Mouse (Mus musculus) liver, embryonic 11.5 days (tissue): ENCODE measurements around the gene Bglap. TPM values are rescaled to one million over a fixed set of nuclear protein-coding genes. Genes with fewer than 3 reads are reported as not detected.
A peak's percentile ranks its signal among the peaks of the same experiment; 100 is the strongest.
"Not testable (repeated sequence)": the region's sequence is repeated elsewhere in the genome, so short reads cannot be mapped to it uniquely, and the experiment has no call there.

ENCODE experiments used
- ATAC-seq: fragments of 200-750 bp; cut with Nextera tagmentation; replicated peaks from 2 replicates; pipeline ENCODE4 v1.8.0; 2017; ENCODE audit warnings: moderate number of reproducible peaks, mild to moderate bottlenecking, moderate TSS enrichment, moderate library complexity; ENCODE audit not compliant: low FRiP score
- DNase-seq: peaks from one replicate; pipeline ENCODE4 v3.0.0-alpha.2; 2017; ENCODE audit warnings: low spot score
- H3K27ac ChIP-seq: fragments of 300-500 bp; sonication (generic); 2 replicates; pipeline ENCODE4 v1.5.1; 2014; ENCODE audit warnings: mild to moderate bottlenecking, low read depth, low read length, control low read depth
- H3K27me3 ChIP-seq: fragments of 300-500 bp; sonication (generic); replicated peaks from 2 replicates; pipeline ENCODE4 v1.6.1; 2014; ENCODE audit warnings: low read length, mixed read lengths; ENCODE audit not compliant: control insufficient read depth, insufficient read depth
- H3K36me3 ChIP-seq: fragments of 300-500 bp; sonication (generic); 2 replicates; pipeline ENCODE4 v1.6.1; 2014; ENCODE audit warnings: mild to moderate bottlenecking, low read length, moderate library complexity, mixed read lengths; ENCODE audit not compliant: control insufficient read depth, insufficient read depth
- H3K4me1 ChIP-seq: fragments of 300-500 bp; sonication (generic); replicated peaks from 2 replicates; pipeline ENCODE4 v1.6.1; 2014; ENCODE audit warnings: low read length, mixed read lengths; ENCODE audit not compliant: control insufficient read depth, insufficient read depth
- H3K4me2 ChIP-seq: fragments of 300-500 bp; sonication (generic); 2 replicates; pipeline ENCODE4 v1.6.1; 2014; ENCODE audit warnings: mild to moderate bottlenecking, control low read depth, moderate library complexity
- H3K4me3 ChIP-seq: fragments of 300-500 bp; sonication (generic); 2 replicates; pipeline ENCODE4 v1.5.1; 2014; ENCODE audit warnings: low read depth, low read length, control low read depth
- H3K9ac ChIP-seq: fragments of 300-500 bp; sonication (generic); 2 replicates; pipeline ENCODE4 v1.6.1; 2014; ENCODE audit warnings: low read depth, low read length, control low read depth
- H3K9me3 ChIP-seq: fragments of 300-500 bp; sonication (generic); 2 replicates; pipeline ENCODE4 v1.6.1; 2016; ENCODE audit warnings: low read length, inconsistent platforms, mixed read lengths; ENCODE audit not compliant: control insufficient read depth
- WGBS: fragments of 180-500 bp; shearing (Covaris S2); extraction: QIAGEN DNeasy Blood & Tissue Kit; methylation state at CpG from one replicate; pipeline ENCODE4 v1.1.7; 2014; 5-methylcytosine and 5-hydroxymethylcytosine counted together
- polyA plus RNA-seq: library from polyadenylated mRNA; unstranded; fragments of >200 nt; fragmentation: Nextera tagmentation; extraction: Ambion mirVana; gene quantifications from 2 replicates; pipeline ENCODE4 v1.2.1, GENCODE M21; 2014

Bglap gene
- polyA plus RNA-seq: not detected in 2 replicates

DNA sequence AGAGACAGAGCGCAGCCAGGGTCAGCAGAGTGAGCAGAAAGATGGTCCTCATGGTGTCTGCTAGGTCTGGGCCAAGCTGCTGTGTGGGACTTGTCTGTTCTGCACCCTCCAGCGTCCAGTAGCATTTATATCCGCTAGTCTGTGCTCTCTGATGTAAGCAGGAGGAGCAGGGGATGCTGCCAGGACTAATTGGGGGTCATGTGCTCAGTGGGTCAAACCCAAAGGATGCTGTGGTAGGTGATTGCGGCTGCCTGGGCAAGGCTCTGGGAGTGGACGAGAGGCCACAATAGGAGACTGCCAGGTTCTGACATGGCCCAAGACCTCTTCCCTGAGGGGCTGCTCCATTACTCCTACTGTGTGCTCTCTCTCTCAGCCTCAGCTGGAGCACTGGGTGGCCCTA lies at the start of gene Bglap:
TSS of gene Bglap (minus strand) at position 101 of the 400 bp plus-strand sequence.
- no peak for DNase-seq
- no peak within 1 kb of the TSS for H3K9ac ChIP-seq

DNA sequence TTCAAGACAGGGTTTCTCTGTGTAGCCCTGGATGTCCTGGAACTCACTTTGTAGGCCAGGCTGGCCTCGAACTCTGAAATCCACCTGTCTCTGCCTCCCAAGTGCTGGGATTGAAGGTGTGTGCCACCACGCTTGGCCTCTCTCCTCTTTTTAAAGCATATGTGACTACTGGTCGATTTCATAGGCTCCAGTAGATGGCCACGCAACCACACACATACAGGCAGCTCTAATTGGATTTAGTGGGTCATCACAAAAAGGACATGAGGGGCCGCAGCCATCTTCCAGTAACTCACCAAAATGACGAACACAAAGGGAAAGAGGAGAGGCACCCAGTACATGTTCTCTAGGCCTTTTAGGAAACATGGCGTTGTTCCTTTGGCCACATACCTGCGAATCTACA lies 44.4 kb upstream of the Bglap start:
- not testable (repeated sequence) for H3K4me2 ChIP-seq, H3K4me1 ChIP-seq, ATAC-seq, H3K9me3 ChIP-seq, DNase-seq, H3K36me3 ChIP-seq, H3K27ac ChIP-seq, H3K27me3 ChIP-seq, H3K4me3 ChIP-seq, H3K9ac ChIP-seq
- 67% methylated on average over 8 of the region's 8 CpGs for WGBS

More for the DNA sequence above, at the start of gene Bglap:
- H3K4me2 ChIP-seq: no peak within 1 kb of the TSS
- no peaks in the 10 kb centered on the region for H3K9me3 ChIP-seq
- no peak within 1 kb of the TSS for H3K27ac ChIP-seq
- no peaks in the 10 kb centered on the region for H3K36me3 ChIP-seq
- no peak within 1 kb of the TSS for H3K4me3 ChIP-seq
- H3K27me3 ChIP-seq: no peaks in the 10 kb centered on the region
- H3K4me1 ChIP-seq: no peaks in the 10 kb centered on the region
- 77% methylated on average over 5 of the region's 5 CpGs for WGBS
- no peak for ATAC-seq

DNA sequence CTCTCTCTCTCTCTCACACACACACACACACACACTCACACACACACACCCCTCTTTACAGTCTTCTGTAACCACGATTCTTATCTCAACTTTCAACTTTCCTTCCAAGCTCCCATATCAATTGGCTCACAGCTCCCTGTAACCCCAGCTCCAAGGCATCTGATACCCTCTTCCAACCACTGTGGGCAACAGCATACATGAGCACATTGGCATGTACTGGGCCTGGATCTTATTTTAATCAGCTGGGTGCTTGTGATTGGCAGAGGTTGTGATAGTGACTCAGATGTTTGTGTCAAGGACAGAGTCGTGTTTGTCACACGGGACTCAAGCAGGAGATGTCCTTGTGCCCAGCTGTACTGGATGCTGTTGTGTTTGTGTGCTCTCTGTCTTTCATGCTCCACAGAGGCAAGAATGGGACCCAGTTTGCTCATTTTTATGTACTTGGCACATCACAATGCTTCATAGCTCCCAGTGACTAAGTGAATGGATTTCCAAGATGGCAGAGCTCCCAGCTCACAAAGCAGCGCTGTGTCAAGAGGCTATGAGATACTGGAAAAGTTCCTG lies 43.2 kb upstream of the Bglap start:
- Histone ChIP-seq H3K4me2 (no peak overlapping the region), H3K4me1 (peaks cover 12% of the 10 kb centered on the region), H3K27ac (no peak overlapping the region), H3K27me3 (no peaks in the 10 kb centered on the region), H3K36me3 (no peaks in the 10 kb centered on the region), H3K9ac (no peak overlapping the region), H3K9me3 (no peaks in the 10 kb centered on the region), H3K4me3 (no peak overlapping the region)
- ATAC-seq: no peak
- no peak for DNase-seq
- 52% methylated on average over 4 of the region's 4 CpGs for WGBS

DNA sequence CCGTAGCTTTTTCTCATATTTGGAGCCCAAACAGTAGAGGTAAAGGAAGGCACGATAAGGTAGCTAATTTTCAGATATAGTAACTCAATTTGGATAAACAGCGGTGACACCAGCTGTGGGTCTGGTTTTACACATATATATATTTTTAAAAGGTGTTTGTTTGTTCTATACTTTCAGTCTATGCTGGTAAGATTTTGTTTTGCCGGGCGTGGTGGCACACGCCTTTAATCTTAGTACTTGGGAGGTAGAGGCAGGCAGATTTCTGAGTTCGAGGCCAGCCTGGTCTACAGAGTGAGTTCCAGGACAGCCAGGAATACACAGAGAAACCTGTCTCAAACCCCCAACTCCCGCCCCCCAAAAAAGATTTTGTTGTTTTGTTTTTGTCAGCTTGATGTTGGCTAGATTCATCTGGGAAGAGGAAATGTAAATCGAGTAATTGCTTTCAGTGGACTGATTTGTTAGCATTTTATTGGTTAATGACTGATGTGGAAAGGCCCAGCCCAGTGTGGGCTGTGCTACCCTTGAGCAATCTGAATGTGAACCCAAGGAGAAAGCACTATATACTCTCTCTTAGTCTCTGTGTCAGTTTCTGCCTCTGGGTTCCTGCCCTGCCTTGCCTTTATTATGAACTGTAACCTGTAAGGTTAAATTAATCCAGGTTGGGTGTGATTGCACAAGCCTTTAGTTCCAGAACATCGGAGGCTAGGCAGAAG lies 41.6 kb upstream of the Bglap start:
- no peak for DNase-seq
- Histone ChIP-seq H3K36me3 (peaks cover 4% of the 10 kb centered on the region; the same call in 1 of the 2 replicates), H3K9me3 (no peaks in the 10 kb centered on the region), H3K4me3 (no peak overlapping the region), H3K9ac (no peak overlapping the region), H3K4me2 (peak overlapping the region; percentile 91), H3K27ac (no peak overlapping the region), H3K4me1 (peaks cover 24% of the 10 kb centered on the region), H3K27me3 (no peaks in the 10 kb centered on the region)
- WGBS: 78% methylated on average over 10 of the region's 10 CpGs
- ATAC-seq: no peak

DNA sequence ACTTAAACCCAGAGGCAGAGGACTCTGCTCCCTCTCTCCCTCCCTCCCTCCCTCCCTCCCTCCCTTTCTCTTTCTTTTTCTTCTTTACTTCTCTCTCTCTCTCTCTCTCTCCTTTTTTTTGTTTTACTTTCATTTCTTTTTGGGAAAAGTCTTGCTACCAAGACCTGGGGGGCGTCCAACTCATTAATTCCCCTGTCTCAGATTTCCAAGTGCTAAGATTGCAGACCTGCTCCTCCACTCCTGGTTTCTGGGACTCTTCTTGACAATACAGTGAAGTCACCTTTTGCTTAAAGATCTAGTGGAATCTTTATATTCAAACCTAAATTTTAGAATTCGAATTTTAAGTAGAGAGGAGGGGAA lies 41.0 kb upstream of the Bglap start:
- ATAC-seq (no peak), DNase-seq (no peak)
- Histone ChIP-seq H3K9ac (peak overlapping the region; percentile 52; the same call in 1 of the 2 replicates), H3K4me3 (peak overlapping the region; percentile 82; the same call in 1 of the 2 replicates), H3K4me1 (peaks cover 24% of the 10 kb centered on the region), H3K4me2 (peak overlapping the region; percentile 91), H3K9me3 (no peaks in the 10 kb centered on the region), H3K27me3 (no peaks in the 10 kb centered on the region), H3K27ac (no peak overlapping the region), H3K36me3 (peaks cover 9% of the 10 kb centered on the region; the same call in 1 of the 2 replicates)
- 14% methylated on average over 2 of the region's 2 CpGs for WGBS

DNA sequence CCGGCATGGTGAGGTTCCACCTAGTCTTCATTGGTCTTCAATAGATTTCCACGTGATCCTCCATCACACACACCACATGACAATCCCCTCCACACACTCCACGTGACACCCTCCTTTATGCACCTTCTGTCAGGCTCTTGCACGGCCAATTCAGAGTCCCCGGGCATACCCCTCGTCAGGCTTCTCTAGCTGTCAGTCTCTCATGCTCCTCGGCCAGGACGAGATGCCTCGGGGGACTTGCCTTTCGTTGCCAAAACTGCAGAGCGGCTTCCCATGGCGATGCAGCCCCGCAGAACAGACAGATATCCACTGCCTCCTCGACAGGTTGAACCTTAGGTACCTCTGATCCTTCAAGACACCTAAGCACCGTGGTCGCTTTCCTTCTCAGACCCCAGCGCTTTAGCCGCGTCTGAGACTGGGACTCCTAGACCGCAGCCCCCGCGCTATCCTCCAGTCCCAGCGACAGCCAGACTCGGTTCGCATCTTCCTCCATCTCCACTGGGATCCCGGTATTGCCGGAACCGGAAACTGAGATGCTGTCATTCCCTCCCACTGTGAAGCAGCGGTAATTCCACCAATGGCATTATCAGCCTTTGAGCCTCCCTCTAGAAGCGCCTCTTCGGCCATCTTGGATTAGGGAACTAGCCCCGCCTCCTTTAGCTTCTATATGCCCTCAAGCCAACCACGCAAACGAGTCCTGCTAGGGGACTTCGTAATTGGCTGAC lies 40.5 kb upstream of the Bglap start, which contains the start of gene Slc25a44:
TSS of gene Slc25a44 (minus strand) at position 535 of the 725 bp plus-strand sequence.
- Histone ChIP-seq H3K4me3 (peak within 1 kb of the TSS; percentile 82), H3K4me1 (peaks cover 24% of the 10 kb centered on the region), H3K9ac (peak within 1 kb of the TSS; percentile 76), H3K9me3 (no peaks in the 10 kb centered on the region), H3K36me3 (peaks cover 13% of the 10 kb centered on the region; the same call in 1 of the 2 replicates), H3K27me3 (no peaks in the 10 kb centered on the region), H3K4me2 (peak within 1 kb of the TSS; percentile 91), H3K27ac (peak within 1 kb of the TSS; percentile 26)
- 2% methylated on average over 35 of the region's 35 CpGs for WGBS
- ATAC-seq: peak; percentile 95
- DNase-seq: peak; percentile 78

DNA sequence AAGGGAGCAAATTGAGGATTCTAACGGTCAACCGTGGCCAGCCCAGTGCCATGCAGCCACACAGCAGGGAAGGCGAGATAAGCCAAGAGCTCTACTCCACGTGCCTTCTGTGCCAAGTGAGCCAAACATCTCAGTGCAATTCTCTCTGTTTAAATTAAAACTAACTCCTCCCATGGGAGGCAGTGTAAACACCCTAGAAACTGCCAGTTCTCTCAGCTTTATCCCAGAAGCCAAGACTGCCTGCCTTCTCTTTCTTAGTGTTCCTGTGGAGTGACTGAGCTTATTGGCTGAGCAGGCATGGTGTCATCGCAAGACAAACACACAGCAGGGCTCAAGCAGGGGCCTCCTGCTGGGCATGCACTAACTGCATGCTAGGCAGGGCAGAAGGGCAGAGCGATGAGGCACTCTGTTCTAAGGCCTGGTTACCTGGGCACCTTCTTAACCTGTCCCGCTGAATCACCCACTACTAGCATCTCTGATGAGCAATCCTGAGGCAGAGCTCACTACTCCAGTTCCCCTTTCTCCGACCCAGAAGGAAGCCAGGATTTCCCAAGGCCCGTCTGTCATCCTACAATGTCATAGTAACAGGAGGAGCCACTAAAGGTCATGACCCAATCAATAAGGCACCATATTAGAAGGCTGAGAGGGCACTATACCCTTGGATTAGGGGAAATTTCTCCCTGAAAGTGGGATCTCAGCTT lies 37.9 kb upstream of the Bglap start:
- peak overlapping the region; percentile 16; the same call in 1 of the 2 replicates for H3K9ac ChIP-seq
- H3K36me3 ChIP-seq: peaks cover 25% of the 10 kb centered on the region; the same call in 1 of the 2 replicates
- H3K4me1 ChIP-seq: peaks cover 24% of the 10 kb centered on the region
- H3K27ac ChIP-seq: peak overlapping the region; percentile 33
- no peak overlapping the region for H3K4me3 ChIP-seq
- H3K9me3 ChIP-seq: no peaks in the 10 kb centered on the region
- ATAC-seq (0 out of 2 replicates have a peak, but pooled peaks have one; percentile 19), DNase-seq (no peak)
- no peaks in the 10 kb centered on the region for H3K27me3 ChIP-seq
- 42% methylated on average over 9 of the region's 9 CpGs for WGBS
- H3K4me2 ChIP-seq: peak overlapping the region; percentile 33

DNA sequence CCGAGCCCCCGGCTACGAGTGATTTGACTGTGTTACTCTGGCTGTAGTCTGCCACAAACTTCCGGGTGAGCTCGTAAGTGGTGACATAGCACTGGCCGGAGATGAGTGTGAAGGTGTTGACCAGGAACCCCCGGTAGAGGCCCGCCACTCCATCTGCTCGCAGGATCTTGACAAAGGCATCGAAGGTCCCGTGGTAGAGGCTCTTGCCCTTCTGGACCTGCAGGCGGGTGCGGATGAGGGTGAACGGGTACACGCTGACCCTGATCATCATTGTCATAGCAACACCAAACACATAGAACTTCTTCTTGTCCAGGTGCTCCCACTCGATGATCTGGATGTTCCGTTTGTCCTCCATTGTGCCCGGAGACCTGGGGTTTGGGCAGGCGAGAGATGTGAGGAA lies 36.5 kb upstream of the Bglap start:
- Histone ChIP-seq H3K4me3 (no peak overlapping the region), H3K4me2 (no peak overlapping the region), H3K36me3 (peaks cover 29% of the 10 kb centered on the region; the same call in 1 of the 2 replicates), H3K4me1 (peaks cover 26% of the 10 kb centered on the region), H3K9ac (no peak overlapping the region), H3K27me3 (no peaks in the 10 kb centered on the region), H3K27ac (no peak overlapping the region), H3K9me3 (no peaks in the 10 kb centered on the region)
- ATAC-seq (no peak), DNase-seq (no peak)
- WGBS: 90% methylated on average over 19 of the region's 19 CpGs
